Mouse (Mus musculus): Measurements from ENCODE around the gene Gm8246. TPM values are rescaled to one million over a fixed set of nuclear protein-coding genes. Genes with fewer than 3 reads are reported as not detected.
"Not testable (repeated sequence)": the region's sequence is repeated elsewhere in the genome, so short reads cannot be mapped to it uniquely, and the experiment has no call there.

Gene Gm8246
- polyA plus RNA-seq (2015; fragmentation: Nextera tagmentation; extraction: Ambion mirVana), result not detected in 2 replicates

DNA sequence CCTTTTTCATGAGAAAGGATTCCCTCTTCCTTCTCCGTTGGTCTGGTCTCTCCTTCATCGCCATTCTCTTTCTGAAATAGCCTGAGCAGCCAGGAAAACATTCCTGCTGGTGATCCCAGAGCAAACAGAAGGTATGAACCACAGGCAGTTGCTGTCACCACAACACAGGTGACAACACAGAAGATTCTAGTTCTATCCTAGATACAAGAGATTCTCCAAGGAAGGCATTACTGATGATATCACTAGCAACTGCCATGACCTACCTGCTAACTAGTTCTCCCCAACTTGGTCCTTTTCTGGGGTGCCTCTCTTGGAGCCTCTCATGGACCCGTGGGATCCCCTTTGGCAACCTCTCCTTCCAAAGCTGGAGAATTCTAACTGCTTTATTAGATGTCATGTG, at the start of gene Gm8246:
Gene Gm8246 (minus strand): TSS at position 101 of the 400 bp plus-strand sequence.
- not testable (repeated sequence) for H3K27me3 ChIP-seq; H3K36me3 ChIP-seq; H3K4me1 ChIP-seq; H3K9ac ChIP-seq; H3K4me3 ChIP-seq (replicated peaks); ATAC-seq (replicated peaks; ENCODE audit: low FRiP score); H3K9me3 ChIP-seq (replicated peaks); H3K4me2 ChIP-seq; H3K27ac ChIP-seq
- WGBS, result no CpG with 5 or more reads among the region's 3 CpGs

DNA sequence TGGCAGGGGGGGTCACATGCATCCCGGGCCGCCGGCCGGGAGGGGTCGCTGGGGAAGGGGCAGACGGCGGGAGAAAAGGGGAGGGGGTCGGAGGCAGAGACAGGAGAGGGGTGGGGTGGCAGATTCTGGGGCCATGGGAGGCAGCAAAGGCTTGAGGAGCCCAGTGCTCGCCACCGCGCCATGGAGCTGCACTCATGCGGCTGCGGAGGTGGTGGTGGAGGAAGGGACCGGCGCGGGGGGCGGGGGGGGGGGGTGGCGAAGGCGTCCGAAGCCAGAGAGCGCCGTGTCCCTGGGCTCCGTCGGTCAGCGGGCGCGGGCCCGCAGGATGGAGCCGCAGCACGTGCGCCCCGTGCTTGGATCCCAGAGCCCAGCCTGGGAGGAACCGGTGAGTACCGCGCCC, 23.7 kb upstream of the Gm8246 start, which contains the start of gene Gm3488:
Gene Gm3488 (plus strand): TSS at position 301 of the 400 bp plus-strand sequence.
- H3K4me3 ChIP-seq (replicated peaks); H3K9ac ChIP-seq; H3K4me2 ChIP-seq; ATAC-seq (replicated peaks; ENCODE audit: low FRiP score); H3K36me3 ChIP-seq; H3K9me3 ChIP-seq (replicated peaks); H3K4me1 ChIP-seq; H3K27ac ChIP-seq; H3K27me3 ChIP-seq: not testable (repeated sequence)
- no CpG with 5 or more reads among the region's 35 CpGs for WGBS

DNA sequence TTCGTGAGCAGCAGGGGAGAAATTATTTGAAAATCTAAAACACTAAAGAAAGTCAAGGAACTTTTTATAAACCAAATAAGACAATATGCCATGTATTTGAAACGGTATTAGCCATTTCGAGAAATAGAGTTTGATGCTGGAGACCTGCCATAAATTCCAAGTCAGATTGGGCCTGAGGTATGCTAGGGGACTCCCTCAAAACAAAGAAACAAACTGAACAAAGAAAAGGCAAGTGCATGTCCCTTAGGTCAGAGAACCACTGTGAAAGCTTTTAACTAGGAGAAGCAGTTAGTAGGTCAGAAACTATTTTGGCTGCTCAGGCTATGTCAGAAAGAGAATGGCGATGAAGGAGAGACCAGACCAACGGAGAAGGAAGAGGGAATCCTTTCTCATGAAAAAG, 6.3 kb upstream of the Gm8246 start, which contains the start of gene Gm3187:
Gene Gm3187 (plus strand): TSS at position 301 of the 400 bp plus-strand sequence.
- not testable (repeated sequence) for H3K27ac ChIP-seq; H3K4me2 ChIP-seq; H3K9ac ChIP-seq; ATAC-seq (replicated peaks; ENCODE audit: low FRiP score); H3K9me3 ChIP-seq (replicated peaks); H3K4me1 ChIP-seq; H3K4me3 ChIP-seq (replicated peaks); H3K36me3 ChIP-seq; H3K27me3 ChIP-seq
- WGBS, result 82% methylated on average over 4 of the region's 5 CpGs

DNA sequence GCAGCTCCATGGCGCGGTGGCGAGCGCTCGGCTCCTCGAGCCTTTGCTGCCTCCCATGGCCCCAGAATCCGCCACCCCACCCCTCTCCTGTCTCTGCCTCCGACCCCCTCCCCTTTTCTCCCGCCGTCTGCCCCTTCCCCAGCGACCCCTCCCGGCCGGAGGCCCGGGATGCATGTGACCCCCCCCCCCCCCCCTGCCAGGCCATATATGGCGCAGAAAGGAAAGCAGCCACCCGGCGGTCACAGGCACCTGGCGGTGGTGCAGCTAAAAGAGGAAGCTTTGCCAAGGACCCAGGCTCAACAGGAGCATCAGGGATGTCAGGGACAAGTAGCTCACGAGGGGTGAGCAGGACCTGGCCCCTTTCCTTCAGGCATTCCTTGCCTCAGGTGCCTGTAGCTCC, 17.2 kb downstream of the Gm8246 start:
- H3K4me3 ChIP-seq (replicated peaks); H3K36me3 ChIP-seq; H3K4me1 ChIP-seq; H3K9me3 ChIP-seq (replicated peaks); H3K27ac ChIP-seq; H3K9ac ChIP-seq; H3K4me2 ChIP-seq; H3K27me3 ChIP-seq: not testable (repeated sequence)
- no CpG with 5 or more reads among the region's 19 CpGs for WGBS
- ATAC-seq (replicated peaks; ENCODE audit: low FRiP score), result 0 out of 2 replicates have a peak, but pooled peaks have one; percentile 43

DNA sequence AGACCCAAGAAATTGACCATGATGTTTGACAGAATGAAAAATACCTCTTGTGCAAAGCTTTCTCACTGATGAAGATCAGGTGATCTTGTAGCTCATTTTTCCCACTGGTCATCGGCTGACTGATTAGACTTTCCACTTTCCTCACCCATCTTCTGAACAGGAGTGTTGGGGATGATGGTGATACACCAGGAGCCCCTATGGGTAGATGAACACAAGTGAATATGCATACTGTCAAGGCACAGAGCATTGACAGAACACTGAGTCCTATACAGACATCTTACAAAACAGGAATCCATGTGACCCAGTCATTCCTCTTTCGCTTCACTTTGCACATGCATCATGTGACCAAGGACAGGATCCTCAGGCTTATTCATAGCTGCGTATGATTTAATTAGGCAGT, 22.3 kb downstream of the Gm8246 start, which contains the start of gene Gm3194:
Gene Gm3194 (minus strand): TSS at position 101 of the 400 bp plus-strand sequence.
- not testable (repeated sequence) for ATAC-seq (replicated peaks; ENCODE audit: low FRiP score); H3K36me3 ChIP-seq; H3K4me3 ChIP-seq (replicated peaks); H3K9ac ChIP-seq; H3K9me3 ChIP-seq (replicated peaks); H3K4me2 ChIP-seq; H3K4me1 ChIP-seq; H3K27ac ChIP-seq; H3K27me3 ChIP-seq
- WGBS, result no CpG with 5 or more reads among the region's 3 CpGs

Other genes starting within 250 kb of the Gm8246 start
- not detected in 2 replicates for gene Gm3526, start 217.2 kb downstream of the Gm8246 start, polyA plus RNA-seq (2015; fragmentation: Nextera tagmentation; extraction: Ambion mirVana)
- gene Gm3542, start 142.9 kb downstream of the Gm8246 start, polyA plus RNA-seq (2015; fragmentation: Nextera tagmentation; extraction: Ambion mirVana), result not detected in 2 replicates
- not detected in 2 replicates for gene Gm3500, start 88.8 kb downstream of the Gm8246 start, polyA plus RNA-seq (2015; fragmentation: Nextera tagmentation; extraction: Ambion mirVana)
- gene Gm3194, start 22.4 kb downstream of the Gm8246 start, polyA plus RNA-seq (2015; fragmentation: Nextera tagmentation; extraction: Ambion mirVana), result 0.55 TPM in 1 of 2 replicates, not detected in the other
- not detected in 2 replicates for gene Gm3187, start 6.4 kb upstream of the Gm8246 start, polyA plus RNA-seq (2015; fragmentation: Nextera tagmentation; extraction: Ambion mirVana)
- 0.49 and 0.92 TPM in 2 replicates for gene Gm3488, start 23.8 kb upstream of the Gm8246 start, polyA plus RNA-seq (2015; fragmentation: Nextera tagmentation; extraction: Ambion mirVana)
- gene Gm3532, start 60.7 kb upstream of the Gm8246 start, polyA plus RNA-seq (2015; fragmentation: Nextera tagmentation; extraction: Ambion mirVana), result not detected in 2 replicates
- not detected in 2 replicates for gene Gm8265, start 155.2 kb upstream of the Gm8246 start, polyA plus RNA-seq (2015; fragmentation: Nextera tagmentation; extraction: Ambion mirVana)
- gene Gm9603, start 209.6 kb upstream of the Gm8246 start, polyA plus RNA-seq (2015; fragmentation: Nextera tagmentation; extraction: Ambion mirVana), result not detected in 2 replicates